Mouse (Mus musculus) left cerebral cortex, postnatal 4 days (tissue): ENCODE results near the gene Thada. TPM values are rescaled to one million over a fixed set of nuclear protein-coding genes. Genes with fewer than 3 reads are reported as not detected.

Experiments
- DNase-seq: peaks from one replicate; pipeline ENCODE4 v3.0.0-alpha.2; 2022
- intact Hi-C: fragments of 180-260 bp; cut with DNase I; formaldehyde crosslinking; loops from one replicate; pipeline ENCODE4 v1.15.1; 2025
- total RNA-seq, 2 experiments: library from RNA; stranded (reverse); gene quantifications; 2 replicates each; pipeline ENCODE4 v1.2.3; 2021

Gene Thada
- total RNA-seq, 2 experiments from 2014 or later, result 18.4 to 21.7 TPM

- intact Hi-C loops, result no loop called here
- DNase-seq, result no peak
These were observed 198.4 kb downstream of the Thada start for GRCm38 (mm10) chr17:84267456-84268074.

- DNase-seq, result no peak
- intact Hi-C loops, result no loop called here
These were observed 199.7 kb downstream of the Thada start for GRCm38 (mm10) chr17:84266161-84266948.

DNA sequence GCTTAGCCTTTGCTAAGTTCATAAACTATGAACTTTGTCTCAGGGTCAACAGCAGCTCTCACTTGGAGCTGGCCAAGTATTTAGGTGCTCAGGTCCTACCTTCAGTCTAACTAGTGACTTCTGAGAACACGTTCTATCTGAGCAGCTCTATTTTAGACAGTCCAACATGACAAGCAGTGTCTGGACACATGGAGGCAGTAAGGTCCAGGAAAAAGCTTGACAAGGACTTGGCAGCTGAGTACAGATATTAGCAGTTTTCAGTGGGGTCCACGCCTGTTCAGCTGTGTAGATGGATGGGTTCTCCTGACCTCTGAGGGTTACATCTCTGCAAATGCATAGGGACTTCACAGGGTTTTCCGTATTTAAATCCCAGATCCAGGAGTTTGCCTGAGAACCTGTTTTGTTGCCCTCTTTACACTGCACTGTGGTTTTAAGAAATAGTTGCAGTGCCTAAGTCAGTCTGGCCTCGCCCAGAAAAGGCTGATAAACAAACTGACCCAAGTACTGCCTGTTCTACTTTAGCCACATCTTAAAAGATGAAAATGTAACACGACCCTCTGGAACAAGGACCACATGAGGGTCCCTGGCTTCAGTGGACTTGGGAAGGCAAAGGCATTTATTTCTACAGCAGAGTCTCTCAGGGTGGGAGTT is 200.4 kb downstream of the Thada start:
- DNase-seq, result no peak
- intact Hi-C loops, result no loop called here

DNA sequence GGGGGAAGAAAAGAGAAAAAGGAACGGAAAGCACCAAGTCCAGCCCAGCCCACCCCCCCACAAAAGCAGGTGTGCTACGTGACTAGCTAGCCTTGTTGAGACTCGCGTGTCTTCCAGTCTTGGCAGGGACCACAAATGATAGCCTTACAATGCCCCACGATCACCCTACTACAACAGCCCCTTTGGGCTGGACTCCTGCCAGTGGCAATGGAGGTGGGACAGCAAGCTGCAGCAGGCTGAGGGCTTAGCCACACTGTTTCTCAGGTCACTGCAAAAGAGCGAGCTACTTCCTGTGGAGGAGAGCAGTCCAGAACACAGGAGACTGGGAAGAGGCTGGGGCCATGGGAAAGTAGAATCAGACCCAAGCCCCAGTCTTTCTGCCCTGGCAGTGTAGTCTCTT is 201.7 kb downstream of the Thada start:
- no peak for DNase-seq
- intact Hi-C loops, result no loop called here

DNA sequence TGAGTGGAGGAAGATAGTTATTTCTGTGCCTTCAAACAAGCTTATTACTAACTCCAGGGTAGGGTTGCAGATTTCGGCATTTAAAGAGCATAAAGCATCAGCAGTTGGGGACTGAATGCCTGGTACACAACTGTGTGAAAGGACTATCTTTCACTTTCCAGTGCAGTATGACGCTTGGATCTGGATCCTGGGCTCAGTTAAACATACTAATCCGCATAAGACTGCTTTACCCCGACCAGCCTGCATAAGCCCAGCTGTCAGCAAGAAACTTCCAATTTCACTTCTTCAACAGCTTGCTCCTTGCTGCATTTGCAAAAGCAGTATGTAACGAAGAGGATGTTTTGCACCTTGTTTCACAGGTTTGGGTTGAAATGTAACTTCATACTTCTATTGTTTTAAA is 202.4 kb downstream of the Thada start:
- intact Hi-C loops, result no loop called here
- DNase-seq, result no peak

GRCm38 (mm10) chr17:84262325-84262979 is 203.6 kb downstream of the Thada start:
- intact Hi-C loops, result no loop called here
- no peak for DNase-seq

DNA sequence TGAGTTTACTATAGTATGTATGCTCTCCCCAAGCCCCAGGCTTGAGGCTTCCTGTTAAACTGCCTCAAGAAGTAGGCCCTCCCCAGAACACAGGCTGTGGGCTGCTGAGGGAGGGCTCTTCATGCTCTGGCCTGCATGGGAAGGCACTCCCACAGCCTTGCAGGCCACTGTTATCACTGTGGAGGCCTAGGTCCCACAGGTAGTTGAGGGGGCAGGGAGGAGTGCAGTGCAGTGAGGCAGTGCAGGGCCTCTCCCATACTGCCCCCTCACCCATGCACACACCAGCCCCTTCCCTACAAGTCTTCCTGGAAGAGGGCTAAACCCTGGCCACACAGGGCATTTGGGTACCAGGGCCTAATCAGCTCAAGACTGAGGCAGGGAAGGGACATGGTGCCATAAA is 205.0 kb downstream of the Thada start:
- DNase-seq, result no peak
- intact Hi-C loops, result no loop called here

DNA sequence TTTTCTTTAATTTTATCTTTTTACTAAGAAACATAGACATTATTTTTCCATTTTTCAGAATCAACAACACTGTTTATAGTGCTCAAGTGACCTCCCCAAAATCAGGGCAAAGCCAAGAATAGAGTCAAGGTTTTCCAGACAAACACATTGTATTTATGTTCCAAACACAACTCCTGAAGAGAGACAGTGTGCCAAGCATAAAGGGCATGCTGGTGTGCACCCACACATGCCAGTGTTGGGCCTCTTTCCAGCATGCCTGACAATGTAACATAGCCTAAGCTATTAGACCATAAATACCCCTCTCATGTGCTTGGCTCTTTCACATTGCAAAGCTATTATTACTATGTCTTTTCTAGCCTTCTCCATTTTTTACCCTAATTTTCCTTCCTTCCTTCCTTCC is 205.8 kb downstream of the Thada start:
- DNase-seq, result no peak
- intact Hi-C loops, result no loop called here

DNA sequence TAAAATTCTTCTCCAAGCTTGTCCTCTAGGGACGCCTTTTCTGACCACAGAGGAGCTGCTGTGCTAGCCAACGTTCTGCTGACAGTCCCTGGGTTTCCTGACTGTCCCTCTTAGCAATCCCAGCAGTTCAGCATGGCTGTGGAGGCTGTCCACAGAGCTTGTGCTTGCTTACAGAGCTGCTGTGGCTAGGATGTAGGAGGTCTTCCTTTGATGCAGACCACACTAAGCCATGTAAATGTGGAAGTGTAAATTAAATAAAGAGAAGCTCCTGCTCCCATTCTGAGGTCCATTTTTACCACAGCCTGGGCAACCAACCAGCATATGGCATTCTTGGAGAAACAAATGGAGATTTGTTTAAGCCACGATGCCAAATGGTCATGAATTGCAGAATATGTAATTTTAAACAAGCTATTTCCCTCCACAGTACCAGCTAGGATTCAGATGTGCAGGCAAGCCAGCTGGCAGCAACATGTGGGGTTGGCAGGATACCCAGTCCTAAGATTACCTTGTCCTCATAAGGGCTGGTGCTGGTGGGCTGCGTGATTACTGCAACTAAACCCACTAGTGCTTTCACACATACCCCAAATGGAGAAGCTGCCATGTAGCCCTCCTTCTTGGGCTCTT is 207.3 kb downstream of the Thada start:
- intact Hi-C loops, result no loop called here
- DNase-seq, result peak; percentile 58

GRCm38 (mm10) chr17:84257927-84258532 is 208.0 kb downstream of the Thada start:
- intact Hi-C loops, result no loop called here
- no peak for DNase-seq

GRCm38 (mm10) chr17:84256278-84256819 is 209.7 kb downstream of the Thada start:
- intact Hi-C loops, result no loop called here
- DNase-seq, result no peak

DNA sequence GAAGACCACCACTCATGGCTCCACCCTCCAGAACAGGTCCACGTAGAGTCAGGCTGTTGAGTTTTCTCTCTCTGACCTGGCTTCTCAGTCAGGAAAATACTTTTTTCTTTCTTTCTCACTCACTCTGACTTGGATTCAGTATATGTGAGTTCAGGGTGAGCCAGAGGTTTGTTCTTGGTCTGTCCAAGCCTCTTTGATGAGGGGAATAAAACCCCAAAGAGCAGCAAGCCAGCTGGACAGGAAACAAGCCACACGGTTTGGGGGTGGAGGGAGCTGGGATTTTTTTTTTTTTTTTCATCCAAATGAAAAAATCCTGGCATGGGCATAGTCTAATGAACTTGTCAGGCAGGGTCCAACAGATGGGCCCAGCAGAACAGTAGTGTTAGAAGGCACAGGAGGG is 210.2 kb downstream of the Thada start:
- DNase-seq, result no peak

GRCm38 (mm10) chr17:84251426-84251825 is 214.6 kb downstream of the Thada start:
- intact Hi-C loops, result no loop called here
- no peak for DNase-seq

More for the DNA sequence above, 210.2 kb downstream of the Thada start:
- intact Hi-C loops, result no loop called here

DNA sequence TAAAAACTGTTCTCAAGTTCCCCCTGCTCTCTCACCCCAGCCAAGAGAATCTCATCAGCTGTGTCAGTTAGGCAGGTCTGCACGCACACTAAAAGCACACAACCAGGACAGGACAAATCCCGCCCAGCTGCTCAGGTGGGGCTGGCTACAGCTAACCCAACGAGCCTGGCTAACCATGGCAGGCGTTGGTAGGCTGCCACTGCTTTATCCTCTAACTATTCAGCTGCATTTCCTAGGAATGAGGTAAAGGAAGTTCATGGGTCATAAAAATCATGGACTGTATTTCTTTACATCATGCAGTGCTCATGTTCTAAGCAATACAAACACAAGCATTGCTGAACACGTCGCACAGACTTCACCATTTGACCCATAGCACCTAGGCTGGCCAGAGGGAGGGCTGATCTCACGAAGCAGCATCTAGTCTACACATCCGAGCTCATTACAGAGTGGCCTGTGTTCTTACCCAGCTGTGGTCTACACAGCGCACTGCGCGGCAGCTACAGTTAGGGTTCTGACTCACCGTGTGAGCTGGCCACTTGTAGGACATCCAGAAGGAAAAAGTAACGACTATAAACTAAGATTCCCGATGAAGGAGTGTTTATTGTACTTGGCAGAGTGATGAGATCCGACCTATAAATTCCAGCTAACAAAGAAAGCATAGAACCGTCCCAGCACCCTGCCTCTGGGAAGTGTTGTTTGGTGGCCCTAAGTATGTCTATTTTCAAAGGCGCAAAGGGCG is 221.7 kb downstream of the Thada start:
- no peak for DNase-seq
- intact Hi-C loops, result no loop called here

DNA sequence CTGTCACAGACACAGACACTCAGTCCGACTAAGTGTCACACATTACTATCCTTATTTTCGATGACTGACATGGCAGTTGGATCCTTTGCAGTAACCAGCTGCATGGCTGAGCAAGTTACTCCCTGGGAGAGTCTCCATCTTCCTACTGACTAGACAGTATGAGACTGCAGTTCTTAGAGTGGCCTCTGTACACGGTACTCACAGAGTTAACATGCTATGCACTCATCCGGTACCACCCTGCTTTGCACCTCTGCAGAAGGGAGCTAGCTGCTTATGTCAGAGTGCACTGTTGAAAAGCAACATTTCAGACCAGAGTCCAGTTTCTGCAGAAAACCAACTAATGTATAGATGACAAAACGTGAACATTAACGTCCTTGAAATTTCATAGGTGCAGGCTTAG is 222.2 kb downstream of the Thada start:
- intact Hi-C loops, result no loop called here

DNA sequence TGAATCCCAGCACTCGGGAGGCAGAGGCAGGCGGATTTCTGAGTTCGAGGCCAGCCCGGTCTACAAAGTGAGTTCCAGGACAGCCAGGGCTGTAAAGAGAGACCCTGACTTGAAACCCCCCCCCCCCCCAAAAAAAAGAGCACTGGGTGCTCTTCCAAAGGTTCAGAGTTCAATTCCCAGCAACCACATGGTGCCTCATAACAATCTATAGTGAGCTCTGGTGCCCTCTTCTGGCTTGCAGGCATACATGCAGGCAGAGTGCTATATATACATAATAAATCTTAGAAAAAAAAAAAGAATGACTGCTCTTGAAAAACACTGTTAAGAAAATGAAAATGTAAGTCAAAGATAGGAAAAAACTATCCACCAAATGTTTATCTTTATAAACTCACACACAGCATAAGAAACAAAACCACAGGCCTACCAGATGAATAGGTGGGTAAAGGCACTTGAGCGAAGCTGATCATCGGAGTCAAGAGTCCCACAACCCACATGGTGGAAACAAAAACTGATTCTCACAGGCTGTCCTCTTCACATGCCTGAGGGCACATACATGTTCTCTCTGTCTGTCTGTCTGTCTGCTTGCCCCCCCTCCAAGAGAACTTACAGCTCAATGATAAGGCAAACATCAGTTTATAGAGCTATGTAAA is 224.6 kb downstream of the Thada start:
- no peak for DNase-seq
- intact Hi-C loops, result no loop called here

More for the DNA sequence above, 222.2 kb downstream of the Thada start:
- DNase-seq, result no peak

DNA sequence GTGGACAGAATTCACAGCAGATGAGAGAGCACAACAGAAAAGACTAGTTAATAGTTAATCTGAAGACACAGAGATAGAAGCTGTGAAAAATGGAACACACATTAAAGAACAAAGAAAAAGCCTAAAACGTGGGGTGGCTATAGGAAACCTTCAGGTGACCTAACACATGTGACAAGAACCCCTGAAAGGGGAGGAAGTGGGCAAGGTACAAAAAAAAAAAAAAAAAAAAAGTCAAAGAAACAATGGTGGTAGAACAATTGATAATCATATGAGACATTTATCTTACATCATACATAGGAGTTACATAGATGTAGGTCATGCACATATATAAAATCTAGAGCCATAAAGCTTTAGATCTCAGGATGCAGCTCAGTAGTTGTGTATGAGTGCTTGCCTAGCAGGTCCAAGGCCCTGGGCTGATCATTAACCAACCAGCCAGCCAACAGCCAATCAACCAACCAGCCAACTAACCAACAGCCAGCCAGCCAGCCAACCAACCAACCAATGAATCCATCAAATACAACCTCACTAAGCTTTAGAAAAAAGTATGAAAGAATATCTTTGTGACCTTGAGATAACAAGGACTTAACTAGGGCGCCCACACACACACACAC is 226.2 kb downstream of the Thada start:
- intact Hi-C loops, result no loop called here
- DNase-seq, result no peak

GRCm38 (mm10) chr17:84238174-84238573 is 227.8 kb downstream of the Thada start:
- intact Hi-C loops, result no loop called here
- no peak for DNase-seq
